In genomic region chr5:137100660-137101059, GRCm38 (mm10) we compare ENCODE assay signal across 29 mouse cellular contexts. TPM values are rescaled to one million over a fixed set of nuclear protein-coding genes. Genes with fewer than 3 reads are reported as not detected.
DNase-seq lines count a peak whose midpoint lies in the region; ATAC-seq and TF ChIP-seq lines count a peak whose summit lies in the region.
"Had no signal": no experiment of that assay in that cellular context is flagged by ENCODE, and none has a peak within 500 bp of the region (broad histone marks: within the 10 kb centered on the region; RNA-seq: fewer than 3 reads in every experiment).

No protein-coding gene starts in this region.

- H3K27me3 ChIP-seq in hindbrain, postnatal 0 days (ENCODE audit: insufficient read depth, low read length), result no peaks in the 10 kb centered on the region
- H3K27me3 ChIP-seq in hindbrain, embryonic 10.5 days (ENCODE audit: insufficient read depth, poor library complexity, severe bottlenecking), result no peaks in the 10 kb centered on the region
- H3K27me3 ChIP-seq in liver, postnatal 0 days (ENCODE audit: insufficient read depth, low read length), result no peaks in the 10 kb centered on the region
- H3K27me3 ChIP-seq: CH12.LX; forebrain, embryonic 12.5 days; heart, embryonic 12.5 days; hindbrain, embryonic 13.5 days; midbrain, embryonic 13.5 days had no signal

- TF ChIP-seq CTCF in hindbrain, postnatal 0 days (IDR thresholded peaks at IDR 0.05; ENCODE audit: low read depth), result no peak
- TF ChIP-seq CTCF in embryonic fibroblast, embryonic 13.5 days (IDR thresholded peaks at IDR 0.05; ENCODE audit: borderline replicate concordance, insufficient read depth, low read length), result no peak
- TF ChIP-seq CTCF in liver, postnatal 0 days (IDR thresholded peaks at IDR 0.05; ENCODE audit: low read depth), result no peak

- no peak overlapping the region for H3K4me2 ChIP-seq in hindbrain, postnatal 0 days (ENCODE audit: low read depth, low read length)
- H3K4me2 ChIP-seq in liver, postnatal 0 days (ENCODE audit: low read depth, low read length), result no peak overlapping the region
- H3K4me2 ChIP-seq: forebrain, embryonic 12.5 days; heart, embryonic 12.5 days; hindbrain, embryonic 13.5 days; midbrain, embryonic 13.5 days had no signal

- ATAC-seq in hindbrain, postnatal 0 days, result 0 out of 2 replicates have a peak, but pooled peaks have one; percentile 38
- ATAC-seq in liver, postnatal 0 days, result no peak
- ATAC-seq: intestine, embryonic 16.5 days; midbrain, embryonic 13.5 days had no signal

- H3K36me3 ChIP-seq in hindbrain, postnatal 0 days (ENCODE audit: insufficient read depth, low read length), result no peaks in the 10 kb centered on the region
- H3K36me3 ChIP-seq in hindbrain, embryonic 10.5 days, result no peaks in the 10 kb centered on the region
- H3K36me3 ChIP-seq in liver, postnatal 0 days (replicated peaks; ENCODE audit: insufficient read depth, low read length), result no peaks in the 10 kb centered on the region
- H3K36me3 ChIP-seq: forebrain, embryonic 12.5 days; heart, embryonic 12.5 days; hindbrain, embryonic 13.5 days; midbrain, embryonic 13.5 days had no signal

- no peak overlapping the region for H3K27ac ChIP-seq in hindbrain, postnatal 0 days
- H3K27ac ChIP-seq in hindbrain, embryonic 10.5 days, result no peak overlapping the region
- H3K27ac ChIP-seq in embryonic fibroblast, embryonic 13.5 days (ENCODE audit: insufficient read depth, low read length), result peak overlapping the region; percentile 98; the same call in 1 of the 2 replicates
- peak overlapping the region; percentile 6; the same call in 1 of the 2 replicates for H3K27ac ChIP-seq in liver, postnatal 0 days (ENCODE audit: low read depth)
- H3K27ac ChIP-seq: forebrain, embryonic 12.5 days; gastrocnemius, adult 2 months; hindbrain, embryonic 13.5 days; midbrain, embryonic 13.5 days had no signal

- DNase-seq in hindbrain, postnatal 0 days (ENCODE audit: low spot score), result no peak
- no peak for DNase-seq in hindbrain, embryonic 10.5 days (ENCODE audit: low spot score)
- DNase-seq in NIH3T3 (ENCODE audit: low read depth), result peak; percentile 61
- no peak for DNase-seq in liver, postnatal 0 days
- DNase-seq in left cerebral cortex, postnatal 36 days (ENCODE audit: low spot score in 2 of 2), result no peak
- no peak for DNase-seq in kidney, postnatal 4 days
- DNase-seq: adrenal gland, postnatal 36 days; embryo, embryonic 11 days; gastrocnemius, adult 2 months; heart, postnatal 14 days; right cerebral cortex, postnatal 25 days; thymus, postnatal 36 days had no signal

- peaks cover 3% of the 10 kb centered on the region; the same call in 1 of the 2 replicates for H3K4me1 ChIP-seq in hindbrain, postnatal 0 days (ENCODE audit: insufficient read depth, low read length)
- peaks cover 12% of the 10 kb centered on the region for H3K4me1 ChIP-seq in hindbrain, embryonic 10.5 days (replicated peaks)
- peaks cover 16% of the 10 kb centered on the region for H3K4me1 ChIP-seq in embryonic fibroblast, embryonic 13.5 days (ENCODE audit: control insufficient read depth, insufficient read depth, low read length)
- peaks cover 46% of the 10 kb centered on the region for H3K4me1 ChIP-seq in liver, postnatal 0 days (ENCODE audit: insufficient read depth)

- intact Hi-C loops in left cerebral cortex, postnatal 36 days (cut with DNase I), result loop anchor here (10.0 kb wide), 1 partner anchor 166 kb away; no protein-coding TSS in a partner anchor

- no peak for TF ChIP-seq EP300 in liver, postnatal 0 days (IDR thresholded peaks at IDR 0.05; ENCODE audit: low read depth)

- no peaks in the 10 kb centered on the region for H3K9me3 ChIP-seq in hindbrain, postnatal 0 days (ENCODE audit: low read length)
- H3K9me3 ChIP-seq in hindbrain, embryonic 10.5 days, result no peaks in the 10 kb centered on the region
- H3K9me3 ChIP-seq in liver, postnatal 0 days (ENCODE audit: low read length), result no peaks in the 10 kb centered on the region
- H3K9me3 ChIP-seq: forebrain, embryonic 12.5 days; hindbrain, embryonic 13.5 days; midbrain, embryonic 13.5 days had no signal

- TF ChIP-seq POLR2A in embryonic fibroblast, embryonic 13.5 days (IDR thresholded peaks at IDR 0.05; ENCODE audit: low read depth, low read length), result no peak

- H3K9ac ChIP-seq in hindbrain, postnatal 0 days (replicated peaks; ENCODE audit: low read length), result no peak overlapping the region
- H3K9ac ChIP-seq in liver, postnatal 0 days (replicated peaks), result no peak overlapping the region
- H3K9ac ChIP-seq: forebrain, embryonic 12.5 days; heart, embryonic 12.5 days; hindbrain, embryonic 13.5 days; midbrain, embryonic 13.5 days had no signal

- H3K4me3 ChIP-seq in hindbrain, postnatal 0 days (ENCODE audit: low read length), result no peak overlapping the region
- no peak overlapping the region for H3K4me3 ChIP-seq in hindbrain, embryonic 10.5 days
- H3K4me3 ChIP-seq in embryonic fibroblast, embryonic 13.5 days (ENCODE audit: insufficient read depth, low read length), result no peak overlapping the region
- H3K4me3 ChIP-seq in liver, postnatal 0 days (ENCODE audit: low read depth, low read length), result no peak overlapping the region
- H3K4me3 ChIP-seq: forebrain, embryonic 12.5 days; gastrocnemius, adult 2 months; heart, embryonic 12.5 days; hindbrain, embryonic 13.5 days; midbrain, embryonic 13.5 days had no signal

- 68% methylated on average over 4 of the region's 4 CpGs for WGBS in hindbrain, postnatal 0 days
- WGBS in hindbrain, embryonic 10.5 days, result 66% methylated on average over 4 of the region's 4 CpGs
- WGBS in liver, postnatal 0 days (ENCODE audit: insufficient replicate concordance), result 56% methylated on average over 4 of the region's 4 CpGs

RNA-seq across cellular contexts. Expression of gene Trim56, which starts 15.3 kb away (rescaled TPM):
- 3.7 and 7.2 TPM in 2 replicates for total RNA-seq in hindbrain, postnatal 0 days (2014; rRNA removed)
- 2.6 and 3.1 TPM in 2 replicates for polyA plus RNA-seq in hindbrain, postnatal 0 days (2015; fragmentation: Nextera tagmentation; extraction: Ambion mirVana)
- polyA plus RNA-seq in hindbrain, embryonic 10.5 days (2016; fragmentation: Nextera tagmentation; extraction: Ambion mirVana), result 5.2 and 5.4 TPM in 2 replicates
- 20.2 and 23.4 TPM in 2 replicates for polyA plus RNA-seq in embryonic fibroblast, embryonic 13.5 days (2011; ENCODE audit: insufficient read length, low read depth, missing spikeins)
- polyA plus RNA-seq in liver, postnatal 0 days (2015; fragmentation: Nextera tagmentation; extraction: Ambion mirVana), result 6.4 and 7.4 TPM in 2 replicates
- 1 to 10 TPM; 4.3 to 5.2 TPM for total RNA-seq in left cerebral cortex, postnatal 36 days (2021)

RNA-seq across cellular contexts. Expression of gene Serpine1, which starts 28.6 kb away (rescaled TPM):
- 3.0 and 3.5 TPM in 2 replicates for total RNA-seq in hindbrain, postnatal 0 days (2014; rRNA removed)
- 0.10 and 0.25 TPM in 2 replicates for polyA plus RNA-seq in hindbrain, postnatal 0 days (2015; fragmentation: Nextera tagmentation; extraction: Ambion mirVana)
- not detected in 2 replicates for polyA plus RNA-seq in hindbrain, embryonic 10.5 days (2016; fragmentation: Nextera tagmentation; extraction: Ambion mirVana)
- 646 and 1,921 TPM in 2 replicates for polyA plus RNA-seq in embryonic fibroblast, embryonic 13.5 days (2011; ENCODE audit: insufficient read length, low read depth, missing spikeins)
- polyA plus RNA-seq in liver, postnatal 0 days (2015; fragmentation: Nextera tagmentation; extraction: Ambion mirVana), result 0.23 and 0.25 TPM in 2 replicates
- total RNA-seq in left cerebral cortex, postnatal 36 days (2021), result under 1 TPM; 0.57 to 0.91 TPM
- total RNA-seq: granulocyte monocyte progenitor cell, adult 5-6 weeks had no signal

RNA-seq across cellular contexts. Expression of gene Muc3, which starts 48.5 kb away (rescaled TPM):
- not detected in 2 replicates for total RNA-seq in hindbrain, postnatal 0 days (2014; rRNA removed)
- not detected in 2 replicates for polyA plus RNA-seq in hindbrain, postnatal 0 days (2015; fragmentation: Nextera tagmentation; extraction: Ambion mirVana)
- not detected in 2 replicates for polyA plus RNA-seq in hindbrain, embryonic 10.5 days (2016; fragmentation: Nextera tagmentation; extraction: Ambion mirVana)
- not detected in 2 replicates for polyA plus RNA-seq in embryonic fibroblast, embryonic 13.5 days (2011; ENCODE audit: insufficient read length, low read depth, missing spikeins)
- polyA plus RNA-seq in liver, postnatal 0 days (2015; fragmentation: Nextera tagmentation; extraction: Ambion mirVana), result not detected in 2 replicates
- total RNA-seq in left cerebral cortex, postnatal 36 days (2021), result not detected
- total RNA-seq: adrenal gland, postnatal 36 days; CH12.LX; gastrocnemius, adult 2 months; granulocyte monocyte progenitor cell, adult 5-6 weeks; heart, postnatal 14 days; layer of hippocampus, postnatal 14 days; left cerebral cortex, postnatal 10 days; megakaryocyte progenitor cell, adult 5-6 weeks had no signal
- polyA plus RNA-seq: forebrain, embryonic 12.5 days; heart, embryonic 12.5 days; hindbrain, embryonic 13.5 days; kidney, embryonic 14.5 days; limb, embryonic 14.5 days; lung, embryonic 16.5 days; midbrain, embryonic 13.5 days; neural tube, embryonic 14.5 days; spleen, adult 2 months; stomach, embryonic 14.5 days had no signal

RNA-seq across cellular contexts. Expression of gene Ap1s1, which starts 54.7 kb away (rescaled TPM):
- total RNA-seq in hindbrain, postnatal 0 days (2014; rRNA removed), result 122 and 123 TPM in 2 replicates
- 226 and 230 TPM in 2 replicates for polyA plus RNA-seq in hindbrain, postnatal 0 days (2015; fragmentation: Nextera tagmentation; extraction: Ambion mirVana)
- 200 and 232 TPM in 2 replicates for polyA plus RNA-seq in hindbrain, embryonic 10.5 days (2016; fragmentation: Nextera tagmentation; extraction: Ambion mirVana)
- polyA plus RNA-seq in embryonic fibroblast, embryonic 13.5 days (2011; ENCODE audit: insufficient read length, low read depth, missing spikeins), result 149 and 166 TPM in 2 replicates
- polyA plus RNA-seq in liver, postnatal 0 days (2015; fragmentation: Nextera tagmentation; extraction: Ambion mirVana), result 57.9 and 60.7 TPM in 2 replicates
- total RNA-seq in left cerebral cortex, postnatal 36 days (2021), result 100 to 1,000 TPM; 315 to 338 TPM

Comparison
In these comparisons a context has a peak if more than half of its experiments do, and no peak if none do; other contexts are left out.
1. H3K27ac ChIP-seq: peak in embryonic fibroblast, embryonic 13.5 days (single experiment) and liver, postnatal 0 days (single experiment); none in hindbrain, postnatal 0 days (single experiment) and hindbrain, embryonic 10.5 days (single experiment).
2. RNA of gene Serpine1, which starts 28.6 kb away (polyA plus RNA-seq): 646 to 1,921 TPM in embryonic fibroblast, embryonic 13.5 days; 0.10 to 0.25 TPM in hindbrain, postnatal 0 days, 0.23 to 0.25 TPM in liver, postnatal 0 days and not detected in hindbrain, embryonic 10.5 days; every median in the first group is over 100 times any median in the second.